Mouse (Mus musculus) right cerebral cortex, postnatal 4 days (tissue): ENCODE measurements around the gene Il27ra.
"Not testable (repeated sequence)": the region's sequence is repeated elsewhere in the genome, so short reads cannot be mapped to it uniquely, and the experiment has no call there.

Experiments used
- DNase-seq: peaks from one replicate; pipeline ENCODE4 v3.0.0-alpha.2; 2022

Gene Il27ra

GRCm38 (mm10) chr8:83994030-83994429, 48.4 kb downstream of the Il27ra start:
- DNase-seq: no peak

- DNase-seq: no peak
Measured at GRCm38 (mm10) chr8:83992488-83992887, 49.9 kb downstream of the Il27ra start.

DNA sequence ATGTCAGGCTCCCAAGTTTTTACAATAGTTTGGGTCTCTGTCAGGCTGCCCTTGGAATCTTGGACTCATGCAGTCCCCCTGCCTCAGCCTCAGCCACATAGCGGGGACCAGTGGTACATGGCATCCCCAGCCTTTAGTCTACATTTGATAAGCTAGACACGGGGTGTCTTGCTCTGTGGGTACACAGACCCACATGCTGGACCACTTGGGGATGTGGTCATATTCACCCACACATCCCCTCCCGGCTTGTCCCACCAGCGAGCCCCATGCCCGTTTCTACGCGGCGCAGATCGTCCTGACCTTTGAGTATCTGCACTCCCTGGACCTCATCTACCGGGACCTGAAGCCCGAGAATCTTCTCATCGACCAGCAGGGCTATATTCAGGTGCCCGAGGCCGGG, 52.2 kb downstream of the Il27ra start:
- no peak for DNase-seq

- no peak for DNase-seq
Measured at GRCm38 (mm10) chr8:83989243-83989642, 53.1 kb downstream of the Il27ra start.

DNA sequence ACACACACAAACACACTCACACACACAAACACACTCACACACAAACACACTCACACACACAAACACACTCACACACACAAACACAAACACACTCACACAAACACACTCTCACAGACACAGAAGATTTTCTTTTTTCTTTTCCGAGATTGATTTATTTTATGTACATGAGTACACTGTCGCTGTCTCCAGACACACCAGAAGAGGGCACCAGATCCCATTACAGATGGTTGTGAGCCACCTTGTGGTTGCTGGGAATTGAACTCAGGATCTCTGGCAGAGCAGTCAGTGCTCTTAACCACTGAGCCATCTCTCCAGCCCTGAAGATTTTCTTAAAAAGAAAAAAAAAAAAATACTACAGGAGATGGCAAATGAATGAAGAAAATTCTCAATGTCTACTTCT, 59.2 kb downstream of the Il27ra start:
- DNase-seq: not testable (repeated sequence)

DNA sequence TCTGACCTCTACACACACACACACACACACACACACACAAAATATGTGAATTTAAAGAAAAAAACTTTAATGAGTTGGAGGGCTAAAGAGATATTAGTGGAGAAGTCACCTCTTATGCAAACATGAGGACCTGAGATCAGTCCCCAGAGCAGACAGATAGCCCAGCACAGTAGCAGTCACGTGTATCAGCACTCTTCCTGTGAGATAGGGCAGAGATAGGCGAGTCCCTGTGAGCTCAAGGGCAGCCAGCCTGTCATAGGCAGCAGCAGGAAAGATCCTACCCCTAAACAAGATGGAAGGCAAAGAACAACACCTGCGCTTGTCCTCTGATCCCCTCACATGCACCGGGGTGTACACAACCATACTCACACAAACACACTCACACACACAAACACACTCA, 59.9 kb downstream of the Il27ra start:
- no peak for DNase-seq

GRCm38 (mm10) chr8:83981533-83981932, 60.9 kb downstream of the Il27ra start:
- DNase-seq: no peak

DNA sequence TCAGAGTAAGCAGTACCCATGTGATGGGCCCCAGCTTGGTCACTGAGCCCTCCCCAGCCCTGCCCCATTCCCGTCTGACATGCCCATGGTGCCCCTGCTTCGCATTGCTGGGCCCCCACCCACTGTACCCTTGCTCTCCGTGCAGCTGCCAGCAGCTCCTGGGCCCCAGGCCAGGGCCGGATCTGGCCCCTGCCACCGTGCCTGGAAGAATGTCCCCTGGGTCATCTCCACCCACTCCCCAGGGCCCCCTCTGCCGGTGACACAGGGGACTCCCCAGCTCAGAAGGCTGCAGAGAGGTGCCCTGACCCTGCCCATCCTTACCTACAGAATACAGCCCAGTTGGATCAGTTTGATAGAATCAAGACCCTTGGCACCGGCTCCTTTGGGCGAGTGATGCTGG, 61.5 kb downstream of the Il27ra start:
- DNase-seq: no peak
